Mouse (Mus musculus): ENCODE data around the gene Gm21293.
"Not testable (repeated sequence)": the region's sequence is repeated elsewhere in the genome, so short reads cannot be mapped to it uniquely, and the experiment has no call there.

GRCm38 (mm10) chr10:104142687-104143086 lies at the start of gene Gm21293:
- TF ChIP-seq CTCF (conservative IDR thresholded peaks at IDR 0.05; ENCODE audit: insufficient read depth, insufficient read length, low read depth, low read length); POLR2A (IDR thresholded peaks at IDR 0.05; ENCODE audit: low read depth, low read length): not testable (repeated sequence)

All from kidney, adult 2 months (tissue).